Mouse (Mus musculus) intestine, embryonic 16.5 days (tissue): ENCODE results near the gene Ep400. TPM values are rescaled to one million over a fixed set of nuclear protein-coding genes. Genes with fewer than 3 reads are reported as not detected.

ENCODE experiments used
- ATAC-seq: fragments of 200-750 bp; cut with Nextera tagmentation; 2 replicates; pipeline ENCODE4 v1.8.0; 2017; ENCODE audit warnings: moderate TSS enrichment, moderate library complexity
- H3K27ac ChIP-seq: fragments of 300-500 bp; sonication (generic); 2 replicates; pipeline ENCODE4 v1.5.1; 2014; ENCODE audit warnings: mild to moderate bottlenecking, low read length
- H3K27me3 ChIP-seq: fragments of 300-500 bp; sonication (generic); replicated peaks from 2 replicates; pipeline ENCODE4 v1.6.1; 2014; ENCODE audit warnings: low read length, control low read depth, mixed read lengths; ENCODE audit not compliant: control insufficient read depth, insufficient read depth
- H3K36me3 ChIP-seq: fragments of 300-500 bp; sonication (generic); 2 replicates; pipeline ENCODE4 v1.6.1; 2014; ENCODE audit warnings: low read length, control low read depth; ENCODE audit not compliant: control insufficient read depth, insufficient read depth
- H3K4me1 ChIP-seq: fragments of 300-500 bp; sonication (generic); 2 replicates; pipeline ENCODE4 v1.6.1; 2014; ENCODE audit warnings: low read length, control low read depth, mixed read lengths; ENCODE audit not compliant: control insufficient read depth, insufficient read depth
- H3K4me2 ChIP-seq: fragments of 300-500 bp; sonication (generic); 2 replicates; pipeline ENCODE4 v1.6.1; 2014; ENCODE audit warnings: low read depth, low read length, control low read depth
- H3K4me3 ChIP-seq: fragments of 300-500 bp; sonication (generic); 2 replicates; pipeline ENCODE4 v1.5.1; 2014; ENCODE audit warnings: mild to moderate bottlenecking, low read length
- H3K9ac ChIP-seq: fragments of 300-500 bp; sonication (generic); 2 replicates; pipeline ENCODE4 v1.6.1; 2014; ENCODE audit warnings: low read depth, low read length
- H3K9me3 ChIP-seq: fragments of 300-500 bp; sonication (generic); 2 replicates; pipeline ENCODE4 v1.6.1; 2016; ENCODE audit warnings: low read length, control low read depth; ENCODE audit not compliant: control insufficient read depth
- WGBS: fragments of 180-500 bp; shearing (Covaris S2); extraction: QIAGEN DNeasy Blood & Tissue Kit; methylation state at CpG from one replicate; pipeline ENCODE4 v1.1.7; 2014; 5-methylcytosine and 5-hydroxymethylcytosine counted together
- polyA plus RNA-seq: library from polyadenylated mRNA; unstranded; fragments of >200 nt; fragmentation: Nextera tagmentation; extraction: Ambion mirVana; gene quantifications from 2 replicates; pipeline ENCODE4 v1.2.1, GENCODE M21; 2015

Gene Ep400
- polyA plus RNA-seq, 1 experiment from 2014 or later = 37.2 TPM

- Histone ChIP-seq H3K9me3 (no peaks in the 10 kb centered on the region), H3K9ac (no peak overlapping the region), H3K36me3 (peaks cover 13% of the 10 kb centered on the region; the same call in 1 of the 2 replicates), H3K4me1 (no peaks in the 10 kb centered on the region), H3K27me3 (no peaks in the 10 kb centered on the region), H3K27ac (no peak overlapping the region), H3K4me2 (no peak overlapping the region), H3K4me3 (no peak overlapping the region)
- no peak for ATAC-seq
- 92% methylated on average over 2 of the region's 2 CpGs for WGBS
Observed at GRCm38 (mm10) chr5:110711455-110711854, 59.1 kb downstream of the Ep400 start.

GRCm38 (mm10) chr5:110709256-110709655 is 61.3 kb downstream of the Ep400 start:
- Histone ChIP-seq H3K27me3 (no peaks in the 10 kb centered on the region), H3K4me3 (no peak overlapping the region), H3K4me1 (no peaks in the 10 kb centered on the region), H3K36me3 (peaks cover 15% of the 10 kb centered on the region; the same call in 1 of the 2 replicates), H3K9ac (no peak overlapping the region), H3K4me2 (no peak overlapping the region), H3K27ac (no peak overlapping the region), H3K9me3 (no peaks in the 10 kb centered on the region)
- WGBS = 88% methylated on average over 4 of the region's 4 CpGs
- no peak for ATAC-seq

GRCm38 (mm10) chr5:110704004-110704403 is 66.5 kb downstream of the Ep400 start:
- no peaks in the 10 kb centered on the region for H3K27me3 ChIP-seq
- no peaks in the 10 kb centered on the region for H3K4me1 ChIP-seq
- H3K4me2 ChIP-seq = no peak overlapping the region
- no peak overlapping the region for H3K4me3 ChIP-seq
- H3K36me3 ChIP-seq = peaks cover 27% of the 10 kb centered on the region; the same call in 1 of the 2 replicates
- WGBS = 65% methylated on average over 1 of the region's 1 CpGs
- H3K27ac ChIP-seq = no peak overlapping the region
- no peak for ATAC-seq
- H3K9ac ChIP-seq = no peak overlapping the region
- H3K9me3 ChIP-seq = no peaks in the 10 kb centered on the region

- WGBS = 89% methylated on average over 4 of the region's 4 CpGs
- no peaks in the 10 kb centered on the region for H3K4me1 ChIP-seq
- no peak overlapping the region for H3K4me2 ChIP-seq
- no peak overlapping the region for H3K9ac ChIP-seq
- H3K4me3 ChIP-seq = no peak overlapping the region
- H3K27ac ChIP-seq = no peak overlapping the region
- no peak for ATAC-seq
- no peaks in the 10 kb centered on the region for H3K9me3 ChIP-seq
- no peaks in the 10 kb centered on the region for H3K27me3 ChIP-seq
- H3K36me3 ChIP-seq = peaks cover 28% of the 10 kb centered on the region
Observed at GRCm38 (mm10) chr5:110698617-110699016, 71.9 kb downstream of the Ep400 start.

GRCm38 (mm10) chr5:110682041-110682440 is 88.5 kb downstream of the Ep400 start:
- no peak overlapping the region for H3K4me2 ChIP-seq
- no peak for ATAC-seq
- H3K27ac ChIP-seq = no peak overlapping the region
- no peaks in the 10 kb centered on the region for H3K27me3 ChIP-seq
- H3K9me3 ChIP-seq = no peaks in the 10 kb centered on the region
- H3K36me3 ChIP-seq = peaks cover 12% of the 10 kb centered on the region
- no peak overlapping the region for H3K9ac ChIP-seq
- no peak overlapping the region for H3K4me3 ChIP-seq
- H3K4me1 ChIP-seq = no peaks in the 10 kb centered on the region
- 89% methylated on average over 8 of the region's 8 CpGs for WGBS

- no peak overlapping the region for H3K4me2 ChIP-seq
- WGBS = 69% methylated on average over 6 of the region's 6 CpGs
- no peak overlapping the region for H3K4me3 ChIP-seq
- peaks cover 14% of the 10 kb centered on the region for H3K36me3 ChIP-seq
- no peaks in the 10 kb centered on the region for H3K4me1 ChIP-seq
- H3K9me3 ChIP-seq = no peaks in the 10 kb centered on the region
- H3K9ac ChIP-seq = no peak overlapping the region
- no peaks in the 10 kb centered on the region for H3K27me3 ChIP-seq
- H3K27ac ChIP-seq = no peak overlapping the region
- ATAC-seq = no peak
Observed at GRCm38 (mm10) chr5:110665486-110666121, 104.9 kb downstream of the Ep400 start.

- H3K27ac ChIP-seq = no peak overlapping the region
- no peak overlapping the region for H3K4me2 ChIP-seq
- no peaks in the 10 kb centered on the region for H3K4me1 ChIP-seq
- WGBS = 84% methylated on average over 2 of the region's 2 CpGs
- no peak for ATAC-seq
- no peak overlapping the region for H3K9ac ChIP-seq
- no peaks in the 10 kb centered on the region for H3K27me3 ChIP-seq
- peaks cover 19% of the 10 kb centered on the region for H3K36me3 ChIP-seq
- H3K4me3 ChIP-seq = no peak overlapping the region
- H3K9me3 ChIP-seq = no peaks in the 10 kb centered on the region
Observed at GRCm38 (mm10) chr5:110664750-110665269, 105.7 kb downstream of the Ep400 start.

GRCm38 (mm10) chr5:110664041-110664440 is 106.5 kb downstream of the Ep400 start:
- Histone ChIP-seq H3K4me2 (no peak overlapping the region), H3K27me3 (no peaks in the 10 kb centered on the region), H3K9ac (no peak overlapping the region), H3K4me3 (no peak overlapping the region), H3K27ac (no peak overlapping the region), H3K4me1 (no peaks in the 10 kb centered on the region), H3K9me3 (no peaks in the 10 kb centered on the region), H3K36me3 (peaks cover 19% of the 10 kb centered on the region)
- WGBS = 96% methylated on average over 2 of the region's 2 CpGs
- no peak for ATAC-seq

GRCm38 (mm10) chr5:110659682-110660081 is 110.8 kb downstream of the Ep400 start:
- Histone ChIP-seq H3K4me1 (no peaks in the 10 kb centered on the region; the same call in 1 of the 2 replicates), H3K9ac (no peak overlapping the region), H3K4me3 (no peak overlapping the region), H3K36me3 (peaks cover 26% of the 10 kb centered on the region), H3K27me3 (no peaks in the 10 kb centered on the region), H3K9me3 (no peaks in the 10 kb centered on the region), H3K4me2 (no peak overlapping the region), H3K27ac (no peak overlapping the region)
- no peak for ATAC-seq
